Mouse (Mus musculus): ENCODE measurements at regions not wholly inside any gene's neighbourhood (a gene's known extent, or its start where the extent isn't known, plus 50 kb on each side); places are given as distances from the start of the nearest gene placed in this dataset.

DNA sequence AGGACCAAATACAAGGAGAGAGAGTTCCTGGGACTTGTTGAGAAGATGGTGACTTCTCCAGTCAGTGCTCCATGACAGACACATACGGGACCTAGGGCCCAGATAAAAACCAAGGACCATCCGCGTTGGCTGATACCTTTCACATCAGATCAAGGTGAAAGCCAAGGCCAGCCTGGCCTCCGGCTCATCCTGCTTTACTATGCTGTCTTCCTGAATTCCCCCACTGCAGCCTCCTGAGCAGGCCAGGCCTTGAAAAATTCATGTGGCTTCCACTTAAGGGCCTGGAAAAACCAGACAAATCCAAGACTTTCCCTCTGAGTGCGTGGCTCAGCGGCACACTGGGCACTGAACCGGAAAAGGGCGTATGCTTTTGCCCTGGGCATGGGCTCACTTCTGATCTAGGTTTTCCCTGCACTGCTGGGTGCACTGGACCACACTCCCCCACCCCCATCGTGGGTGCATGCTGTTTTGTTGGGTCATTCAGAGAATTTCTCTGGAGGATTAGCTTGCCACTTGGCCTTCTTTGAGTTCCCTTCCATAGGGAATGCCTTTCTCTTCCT, 64.1 kb upstream of the Slc35c1 start:
- TF ChIP-seq CTCF (IDR thresholded peaks at IDR 0.05; ENCODE audit: extremely low read depth, insufficient read depth, insufficient read length, insufficient replicate concordance) (no peak), POLR2A (IDR thresholded peaks at IDR 0.05; ENCODE audit: low read depth, low read length) (no peak)
